Comparison of ENCODE assay signal across 16 mouse cellular contexts in genomic region chr9:112444220-112444619, GRCm38 (mm10).
A peak's percentile ranks its signal among the peaks of the same experiment; 100 is the strongest.
DNase-seq lines count a peak whose midpoint lies in the region; ATAC-seq and TF ChIP-seq lines count a peak whose summit lies in the region.
"Had no signal": no experiment of that assay in that cellular context is flagged by ENCODE, and none has a peak within 500 bp of the region (broad histone marks: within the 10 kb centered on the region; RNA-seq: fewer than 3 reads in every experiment).

No protein-coding gene starts in this region.

- intact Hi-C loops in left cerebral cortex, adult 2 months (cut with DNase I): no loop called here

- TF ChIP-seq POLR2A in cerebellum, adult 2 months (IDR thresholded peaks at IDR 0.05; ENCODE audit: borderline replicate concordance, insufficient read depth, low read length): no peak

- H3K27ac ChIP-seq in left cerebral cortex, adult 2 months: peak overlapping the region; percentile 56
- peak overlapping the region; percentile 11; the same call in 1 of the 2 replicates for H3K27ac ChIP-seq in cerebellum, adult 2 months (ENCODE audit: insufficient read depth, low read length)
- H3K27ac ChIP-seq: liver, embryonic 13.5 days; neural tube, embryonic 12.5 days; stomach, postnatal 0 days had no signal

- H3K4me1 ChIP-seq in cerebellum, adult 2 months (ENCODE audit: control insufficient read depth, insufficient read depth, low read length): peaks cover 26% of the 10 kb centered on the region
- H3K4me1 ChIP-seq: liver, embryonic 13.5 days; neural tube, embryonic 12.5 days had no signal

- no peak overlapping the region for H3K4me3 ChIP-seq in left cerebral cortex, adult 2 months
- no peak overlapping the region for H3K4me3 ChIP-seq in cerebellum, adult 2 months (replicated peaks; ENCODE audit: insufficient read depth, low read depth, low read length)
- H3K4me3 ChIP-seq: liver, embryonic 13.5 days; megakaryocyte, embryonic 14.5 days; neural tube, embryonic 12.5 days had no signal

- ATAC-seq in cerebellum, adult (ENCODE audit: insufficient number of reproducible peaks, low FRiP score, low TSS enrichment): no peak; the same call in 1 of the 2 replicates
- ATAC-seq in megakaryocyte progenitor cell, adult 5-6 weeks (replicated peaks; ENCODE audit: poor library complexity): no peak
- no peak for ATAC-seq in CD4-positive, CD25-positive, alpha-beta regulatory T cell, adult 4 months
- ATAC-seq: Patski had no signal

- 24% methylated on average over 2 of the region's 2 CpGs for WGBS in cerebellum, adult 2 months

- no peak for TF ChIP-seq CTCF in left cerebral cortex, adult 2 months (IDR thresholded peaks at IDR 0.05)
- no peak for TF ChIP-seq CTCF in cerebellum, adult 2 months (IDR thresholded peaks at IDR 0.05; ENCODE audit: borderline replicate concordance, insufficient read depth, low read depth, low read length)

- DNase-seq in cerebellum, adult 11-12 months: peak; percentile 49
- peak in 1 of 2 experiments; percentile 13 for DNase-seq in left cerebral cortex, adult 2 months (ENCODE audit: extremely low spot score in 1 of 2, low spot score in 2 of 2)
- DNase-seq in left cerebral cortex, adult 9 months (ENCODE audit: low spot score in 2 of 2): no peak
- DNase-seq in cerebellum, adult 2 months: peak; percentile 66 to 83
- peak; percentile 32 to 49 for DNase-seq in layer of hippocampus, adult 8-10 months (ENCODE audit: low spot score in 2 of 2)
- DNase-seq: gastrocnemius, postnatal 14 days; left cerebral cortex, postnatal 4 days; liver, embryonic 13.5 days; thymus, postnatal 14 days had no signal

- no peaks in the 10 kb centered on the region for H3K27me3 ChIP-seq in cerebellum, adult 2 months (ENCODE audit: control insufficient read depth, insufficient read depth, low read length)
- H3K27me3 ChIP-seq: liver, embryonic 13.5 days; neural tube, embryonic 12.5 days; Patski had no signal

Comparison
In these comparisons a context has a peak if more than half of its experiments do, and no peak if none do; other contexts are left out.
1. DNase-seq: peak in cerebellum, adult 11-12 months (single experiment), cerebellum, adult 2 months (2 of 2) and layer of hippocampus, adult 8-10 months (2 of 2); none in left cerebral cortex, adult 9 months (0 of 2).